Mouse (Mus musculus) frontal cortex, postnatal 25 days (tissue): ENCODE measurements around the gene Arf6.

ENCODE experiments used
- DNase-seq, 2 experiments: peaks; one replicate each; pipeline ENCODE4 v3.0.0; 2022; ENCODE audit warnings: low spot score in 2 of 2

The Arf6 gene

DNA sequence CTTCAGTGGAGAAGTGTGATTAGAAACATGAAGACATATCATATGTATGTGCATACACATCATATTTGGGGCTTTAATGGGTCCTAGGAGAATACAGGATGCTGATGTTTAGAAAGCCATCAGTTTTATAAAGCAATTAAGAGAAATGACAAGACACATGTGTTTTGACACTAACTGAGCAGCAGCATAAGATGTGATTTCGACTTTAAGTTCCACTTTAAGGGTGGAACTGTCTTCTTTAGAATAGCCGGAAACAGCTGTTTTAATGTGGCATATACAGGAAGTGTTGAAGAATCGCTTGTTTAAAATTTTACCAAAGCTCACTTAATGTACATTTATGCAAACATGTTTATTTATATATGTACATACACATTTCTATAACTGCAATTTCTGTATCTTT is 41.4 kb downstream of the Arf6 start:
- no peak for DNase-seq

DNA sequence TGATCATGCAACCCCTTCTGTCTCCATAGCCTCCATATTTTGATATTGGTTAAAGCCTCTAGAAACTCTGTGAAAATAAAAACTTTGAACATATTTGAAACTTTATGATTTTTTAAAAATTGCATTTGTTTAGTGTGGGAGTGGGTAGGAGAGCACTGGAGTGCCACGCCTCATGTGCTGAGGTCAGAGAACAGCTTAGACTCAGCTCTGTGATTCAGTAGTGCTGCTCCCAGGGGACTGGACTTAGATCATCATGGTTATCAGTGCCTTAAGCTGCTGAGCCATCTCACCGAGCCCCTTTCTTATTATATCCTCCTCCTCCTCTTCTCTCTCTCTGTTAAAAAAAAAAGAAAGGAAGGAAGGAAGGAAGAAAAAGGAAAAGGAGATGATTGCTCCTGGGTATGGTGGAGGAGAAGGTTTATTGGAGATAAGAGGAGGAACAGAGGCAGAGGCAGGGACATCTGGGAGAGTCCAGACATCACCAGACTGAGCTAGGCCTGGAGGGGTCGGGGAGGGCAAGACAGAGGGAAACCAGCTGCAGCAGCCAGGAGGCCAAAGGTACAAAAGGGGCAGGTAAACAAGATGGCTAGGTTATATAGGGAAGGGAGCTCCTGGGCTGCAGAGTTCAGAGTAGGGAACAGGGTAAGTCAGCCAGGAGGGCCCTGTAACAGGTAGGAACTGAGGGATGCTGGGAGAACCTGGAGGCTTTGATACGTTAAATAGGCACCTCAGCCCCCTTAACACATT is 43.0 kb downstream of the Arf6 start:
- DNase-seq: no peak

DNA sequence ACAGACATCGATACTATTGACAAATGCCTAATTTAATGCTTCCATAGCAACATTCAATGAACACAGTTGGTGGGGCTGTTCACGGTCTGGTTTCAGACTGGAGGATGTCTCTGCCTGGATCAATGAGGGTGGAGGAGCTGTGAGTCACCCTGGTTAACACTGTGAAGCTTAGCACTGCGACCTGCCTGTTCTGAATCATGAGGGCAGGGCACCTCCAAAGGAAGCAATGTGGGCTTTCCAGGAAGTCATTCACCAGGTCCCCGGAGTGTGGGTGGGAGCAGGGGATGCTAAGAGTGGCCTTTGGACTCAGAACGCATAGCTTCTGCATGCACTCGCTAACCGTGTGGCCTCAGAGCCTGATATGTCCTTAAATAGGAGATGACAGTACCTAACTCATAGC is 44.8 kb downstream of the Arf6 start:
- DNase-seq: no peak

DNA sequence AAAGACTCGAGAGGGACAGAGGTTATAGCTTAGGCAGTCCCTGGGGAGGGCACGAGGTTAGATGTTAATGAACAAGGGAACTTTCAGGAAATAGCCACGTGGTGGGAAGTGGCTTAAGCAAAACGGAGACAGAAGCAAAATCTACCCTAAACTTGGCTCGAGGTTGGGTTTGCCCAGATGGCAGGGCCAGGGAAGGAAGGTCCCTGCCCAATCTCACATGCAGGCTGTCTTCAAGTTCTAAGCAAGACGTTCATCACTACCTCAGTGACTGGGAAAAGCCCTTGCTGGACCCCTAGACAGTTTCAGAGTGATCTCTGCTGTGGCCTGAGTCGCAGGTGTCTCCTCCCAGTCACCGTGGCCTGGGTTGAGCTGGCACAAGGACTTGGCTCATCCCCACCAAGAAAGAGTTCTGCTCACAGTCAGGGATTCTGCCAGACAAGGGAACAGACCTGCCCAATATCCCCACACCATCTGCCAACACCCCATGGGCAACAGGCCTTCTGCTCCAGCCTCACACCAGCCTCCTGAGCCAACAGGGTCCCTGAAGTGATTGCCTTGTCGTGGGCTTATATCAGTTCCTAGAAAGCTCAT is 45.8 kb downstream of the Arf6 start:
- DNase-seq: no peak

DNA sequence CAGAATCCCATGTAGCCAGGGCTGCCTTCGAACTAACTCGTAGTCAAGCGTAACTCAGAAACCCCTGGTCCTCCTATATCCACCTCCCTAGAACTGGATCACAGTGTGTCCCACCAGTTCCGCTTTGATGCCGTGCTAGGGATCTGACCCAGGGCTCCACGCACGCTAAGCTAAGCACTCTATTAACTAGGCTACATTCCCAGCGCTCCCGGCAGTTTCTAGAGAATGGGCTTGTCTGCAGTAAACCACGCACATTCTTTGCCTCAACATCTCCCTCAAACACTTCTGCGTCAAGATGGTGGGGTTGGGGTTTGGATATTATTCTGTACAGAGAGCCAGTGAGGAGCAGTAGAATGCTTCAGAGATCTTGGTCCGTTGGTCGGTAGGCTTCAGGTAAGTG is 46.7 kb downstream of the Arf6 start:
- DNase-seq: no peak

DNA sequence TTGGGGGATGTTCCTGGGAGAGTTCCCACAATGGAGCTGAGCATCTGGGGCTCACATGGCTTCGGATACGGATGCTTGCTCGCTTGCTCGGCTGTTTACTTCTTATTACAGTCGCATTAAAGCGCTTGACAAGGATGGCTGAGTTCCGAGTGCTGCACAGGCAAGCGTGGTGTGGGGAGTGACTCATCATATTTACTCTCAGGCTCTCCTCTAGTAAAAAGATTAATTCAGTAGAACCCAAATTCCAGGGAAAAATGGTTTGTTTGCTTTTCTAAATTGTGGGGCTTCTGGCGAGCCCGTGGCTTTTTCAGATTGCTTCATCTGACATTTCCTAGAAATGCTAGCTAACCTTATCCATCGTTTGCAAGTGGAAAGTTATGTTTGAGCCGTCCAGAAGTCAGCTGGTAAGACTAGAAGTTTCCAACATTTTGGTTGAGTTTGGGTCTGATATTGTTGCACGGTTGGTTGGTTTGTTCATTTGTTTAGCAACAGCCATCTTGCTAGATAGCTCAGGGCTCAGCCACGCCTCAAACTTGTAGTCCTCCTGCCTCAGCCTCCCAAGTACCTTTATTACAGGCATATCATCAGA is 47.2 kb downstream of the Arf6 start:
- DNase-seq: no peak

DNA sequence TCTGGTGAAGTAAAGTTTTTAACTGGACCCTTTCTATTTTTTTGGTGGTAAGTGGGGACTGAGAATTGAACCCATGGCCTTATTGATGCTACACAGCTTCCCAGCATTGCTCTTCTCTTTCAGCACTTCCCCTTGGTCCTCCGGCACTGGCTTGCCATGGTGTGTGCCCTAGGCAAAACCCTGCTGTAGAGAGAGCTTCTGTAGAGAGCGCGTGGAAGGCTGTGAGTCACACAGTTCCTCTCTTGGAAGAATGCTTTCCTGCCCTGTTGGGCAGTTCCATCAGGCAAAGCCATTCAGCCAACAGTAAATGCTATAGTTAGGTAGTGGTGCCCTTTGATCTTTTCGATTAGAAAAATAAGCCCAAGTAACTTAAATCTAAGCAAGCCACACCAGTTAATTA is 47.7 kb downstream of the Arf6 start:
- DNase-seq: no peak

DNA sequence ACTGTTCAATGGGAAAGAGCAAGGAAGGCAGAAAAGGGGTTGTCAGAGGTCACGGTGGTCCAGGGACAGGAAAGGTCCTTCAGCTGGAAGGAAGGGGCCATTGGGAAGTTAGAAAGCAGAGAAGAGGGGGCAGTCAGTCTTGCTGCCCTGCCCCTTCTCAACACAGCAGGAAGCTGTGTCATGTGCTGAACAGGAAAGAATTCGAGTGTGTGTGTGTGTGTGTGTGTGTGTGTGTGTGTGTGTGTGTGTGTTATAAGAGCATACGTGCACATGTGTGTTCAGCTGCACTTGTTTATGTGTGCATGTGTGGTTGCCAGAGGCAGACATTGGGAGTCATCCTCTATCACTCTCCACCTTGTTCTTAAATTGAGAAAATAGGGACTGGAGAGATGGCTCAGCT is 48.8 kb downstream of the Arf6 start:
- DNase-seq: no peak

DNA sequence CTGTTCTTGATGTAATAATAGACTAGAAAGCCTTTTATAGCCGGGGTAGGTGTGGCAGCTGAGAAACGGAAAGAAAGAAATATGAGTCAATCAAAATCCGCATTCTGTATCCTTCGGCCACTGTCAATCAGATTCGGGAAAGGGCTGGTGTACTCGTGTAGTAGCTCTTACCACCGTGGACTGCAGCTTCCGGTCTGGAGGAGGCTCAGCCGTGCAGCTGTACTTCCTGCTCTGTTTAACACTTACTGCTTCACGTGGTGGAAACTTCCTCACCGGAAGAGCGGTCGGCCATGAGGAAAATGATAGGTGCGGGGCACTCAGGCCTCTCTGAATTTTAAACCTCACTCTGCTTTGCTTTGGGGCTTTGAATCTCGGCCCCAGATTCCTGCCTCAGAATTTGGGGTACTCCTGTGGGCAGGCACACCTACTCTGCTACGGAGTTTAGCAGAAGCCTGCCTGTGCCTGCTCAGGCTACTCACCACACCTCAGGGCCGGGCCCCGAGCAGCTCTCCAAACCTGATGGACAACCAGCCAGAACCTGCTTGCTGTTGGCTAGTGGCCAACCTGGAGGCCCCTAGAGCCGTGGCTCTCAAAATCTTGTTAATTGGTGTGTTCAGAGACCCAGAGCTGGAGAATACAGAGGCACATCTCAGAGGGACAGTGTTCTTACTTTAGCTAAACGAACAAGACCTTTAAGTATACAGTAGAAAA is 51.0 kb downstream of the Arf6 start:
- DNase-seq: no peak
